Mouse (Mus musculus): Measurements from ENCODE around the gene Zfp991. TPM values are rescaled to one million over a fixed set of nuclear protein-coding genes. Genes with fewer than 3 reads are reported as not detected.

The Zfp991 gene
- polyA plus RNA-seq, 1 experiment, result 0.19 TPM

Other genes with a start within 250 kb of the Zfp991 start
- not detected in 2 replicates for gene Gm21411, start 222.4 kb upstream of the Zfp991 start, polyA plus RNA-seq (2012; rRNA removed)
- gene Zfp989, start 160.1 kb upstream of the Zfp991 start, polyA plus RNA-seq (2012; rRNA removed), result not detected in 2 replicates
- gene Rex2, start 110.2 kb upstream of the Zfp991 start, polyA plus RNA-seq (2012; rRNA removed), result not detected in 2 replicates
- not detected in 2 replicates for gene Zfp988, start 173.6 kb downstream of the Zfp991 start, polyA plus RNA-seq (2012; rRNA removed)
- not detected in 2 replicates for gene Zfp978, start 229.3 kb downstream of the Zfp991 start, polyA plus RNA-seq (2012; rRNA removed)

All from large intestine, adult 2 months (tissue).